ENCODE assay signal across 10 mouse cellular contexts in genomic region chr9:122846156-122846555, GRCm38 (mm10). TPM values are rescaled to one million over a fixed set of nuclear protein-coding genes. Genes with fewer than 3 reads are reported as not detected.
DNase-seq lines count a peak whose midpoint lies in the region; ATAC-seq lines count a peak whose summit lies in the region.
"Had no signal": no experiment of that assay in that cellular context is flagged by ENCODE, and none has a peak within 500 bp of the region (broad histone marks: within the 10 kb centered on the region; RNA-seq: fewer than 3 reads in every experiment).

No protein-coding gene starts in this region.

- H3K4me1 ChIP-seq in midbrain, embryonic 16.5 days (ENCODE audit: control insufficient read depth, insufficient read depth, low read length) = no peaks in the 10 kb centered on the region

- no peak overlapping the region for H3K27ac ChIP-seq in midbrain, embryonic 16.5 days (ENCODE audit: low read length)

- no peak for ATAC-seq in activated CD4-positive, CD25-positive, alpha-beta regulatory T cell, adult 4 months
- ATAC-seq in midbrain, embryonic 16.5 days = no peak

- peaks cover 18% of the 10 kb centered on the region for H3K36me3 ChIP-seq in midbrain, embryonic 16.5 days (ENCODE audit: control insufficient read depth, insufficient read depth, low read length)

- H3K27me3 ChIP-seq in midbrain, embryonic 16.5 days (ENCODE audit: control insufficient read depth, insufficient read depth, low read depth, low read length) = no peaks in the 10 kb centered on the region

- H3K9me3 ChIP-seq in midbrain, embryonic 16.5 days (replicated peaks; ENCODE audit: control insufficient read depth, low read length, poor library complexity, severe bottlenecking) = peaks cover 3% of the 10 kb centered on the region; the same call in 1 of the 2 replicates

- intact Hi-C loops in heart, postnatal 14 days (cut with DNase I) = loop anchor here (5.0 kb wide), 1 partner anchor 39 kb away; the partner anchor contains the start of gene Tcaim
- intact Hi-C loops in left cerebral cortex, postnatal 4 days (cut with DNase I) = no loop called here

- no peak overlapping the region for H3K4me3 ChIP-seq in midbrain, embryonic 16.5 days (ENCODE audit: low read depth, low read length)

- H3K4me2 ChIP-seq in midbrain, embryonic 16.5 days (ENCODE audit: low read length) = no peak overlapping the region

- peak; percentile 52 for DNase-seq in kidney, postnatal 14 days
- DNase-seq in kidney, adult 11 months = no peak
- peak; percentile 45 to 57 for DNase-seq in cerebellum, postnatal 25 days
- DNase-seq in heart, postnatal 14 days = peak; percentile 66 to 68
- DNase-seq in left cerebral cortex, postnatal 4 days = peak; percentile 38
- DNase-seq in Muller cell, postnatal 12 days (ENCODE audit: inconsistent ontology term) = no peak
- DNase-seq: kidney, adult 18-20 months; thymus, postnatal 25 days had no signal

- H3K9ac ChIP-seq in midbrain, embryonic 16.5 days (ENCODE audit: low read depth, low read length) = no peak overlapping the region

RNA-seq across cellular contexts. Expression of gene Gm35549, which starts 2.3 kb away (rescaled TPM):
- not detected for total RNA-seq in heart, postnatal 14 days (2021)
- total RNA-seq in left cerebral cortex, postnatal 4 days (2021) = not detected
- 1 to 10 TPM; 1.3 to 1.9 TPM for polyA plus RNA-seq in activated CD4-positive, CD25-positive, alpha-beta regulatory T cell, adult 4 months (2017; shearing (Covaris generic))
- 0.63 TPM in 1 of 2 replicates, not detected in the other for polyA plus RNA-seq in midbrain, embryonic 16.5 days (2015; fragmentation: Nextera tagmentation; extraction: Ambion mirVana)

RNA-seq across cellular contexts. Expression of gene Zfp445, which starts 19.6 kb away (rescaled TPM):
- total RNA-seq in heart, postnatal 14 days (2021) = 100 to 1,000 TPM; 109 to 113 TPM
- 100 to 1,000 TPM; 202 to 204 TPM for total RNA-seq in left cerebral cortex, postnatal 4 days (2021)
- 10 to 100 TPM; 23.7 to 38.9 TPM for polyA plus RNA-seq in activated CD4-positive, CD25-positive, alpha-beta regulatory T cell, adult 4 months (2017; shearing (Covaris generic))
- 121 and 131 TPM in 2 replicates for polyA plus RNA-seq in midbrain, embryonic 16.5 days (2015; fragmentation: Nextera tagmentation; extraction: Ambion mirVana)

RNA-seq across cellular contexts. Expression of gene Zkscan7, which starts 39.3 kb away (rescaled TPM):
- total RNA-seq in heart, postnatal 14 days (2021) = 1 to 10 TPM; 4.8 to 5.0 TPM
- total RNA-seq in left cerebral cortex, postnatal 4 days (2021) = 1 to 10 TPM; 6.3 to 6.9 TPM
- polyA plus RNA-seq in activated CD4-positive, CD25-positive, alpha-beta regulatory T cell, adult 4 months (2017; shearing (Covaris generic)) = 1 to 10 TPM; 1.4 to 6.6 TPM
- 4.7 and 4.9 TPM in 2 replicates for polyA plus RNA-seq in midbrain, embryonic 16.5 days (2015; fragmentation: Nextera tagmentation; extraction: Ambion mirVana)

RNA-seq across cellular contexts. Expression of gene Tcaim, which starts 40.8 kb away (rescaled TPM):
- 10 to 100 TPM; 34.8 to 35.2 TPM for total RNA-seq in heart, postnatal 14 days (2021)
- total RNA-seq in left cerebral cortex, postnatal 4 days (2021) = 10 to 100 TPM; 11.3 to 11.5 TPM
- 10 to 100 TPM; 11.6 to 14.5 TPM for polyA plus RNA-seq in activated CD4-positive, CD25-positive, alpha-beta regulatory T cell, adult 4 months (2017; shearing (Covaris generic))
- polyA plus RNA-seq in midbrain, embryonic 16.5 days (2015; fragmentation: Nextera tagmentation; extraction: Ambion mirVana) = 9.3 and 9.9 TPM in 2 replicates

Comparison
In these comparisons a context has a peak if more than half of its experiments do, and no peak if none do; other contexts are left out.
1. DNase-seq: peak in kidney, postnatal 14 days (single experiment), cerebellum, postnatal 25 days (2 of 2), heart, postnatal 14 days (2 of 2) and left cerebral cortex, postnatal 4 days (single experiment); none in kidney, adult 11 months (single experiment) and Muller cell, postnatal 12 days (single experiment).